Mouse (Mus musculus) neural tube, embryonic 11.5 days (tissue): ENCODE results near the gene 1600012H06Rik. TPM values are rescaled to one million over a fixed set of nuclear protein-coding genes. Genes with fewer than 3 reads are reported as not detected.
"Not testable (repeated sequence)": the region's sequence is repeated elsewhere in the genome, so short reads cannot be mapped to it uniquely, and the experiment has no call there.

Experiments
- ATAC-seq: fragments of 200-750 bp; cut with Nextera tagmentation; 2 replicates; pipeline ENCODE4 v1.8.0; 2017; ENCODE audit warnings: moderate number of reproducible peaks, mild to moderate bottlenecking, moderate TSS enrichment, moderate library complexity; ENCODE audit not compliant: insufficient read depth, low FRiP score, low TSS enrichment
- DNase-seq: peaks from one replicate; pipeline ENCODE4 v3.0.0-alpha.2; 2015; ENCODE audit warnings: low spot score
- H3K27ac ChIP-seq: fragments of 300-500 bp; sonication (generic); 2 replicates; pipeline ENCODE4 v1.5.1; 2014; ENCODE audit warnings: low read depth, mild to moderate bottlenecking, low read length
- H3K27me3 ChIP-seq: fragments of 300-500 bp; sonication (generic); 2 replicates; pipeline ENCODE4 v1.6.1; 2014; ENCODE audit warnings: mild to moderate bottlenecking, low read length, mixed read lengths; ENCODE audit not compliant: control insufficient read depth, insufficient read depth
- H3K36me3 ChIP-seq: fragments of 300-500 bp; sonication (generic); 2 replicates; pipeline ENCODE4 v1.6.1; 2014; ENCODE audit warnings: mild to moderate bottlenecking, low read length, moderate library complexity, mixed read lengths; ENCODE audit not compliant: control insufficient read depth, insufficient read depth
- H3K4me1 ChIP-seq: fragments of 300-500 bp; sonication (generic); 2 replicates; pipeline ENCODE4 v1.6.1; 2014; ENCODE audit warnings: low read length, mixed read lengths; ENCODE audit not compliant: control insufficient read depth, insufficient read depth
- H3K4me2 ChIP-seq: fragments of 300-500 bp; sonication (generic); 2 replicates; pipeline ENCODE4 v1.6.1; 2014; ENCODE audit warnings: low read depth, mild to moderate bottlenecking, moderate library complexity
- H3K4me3 ChIP-seq: fragments of 300-500 bp; sonication (generic); 2 replicates; pipeline ENCODE4 v1.5.1; 2014; ENCODE audit warnings: low read depth, low read length
- H3K9ac ChIP-seq: fragments of 300-500 bp; sonication (generic); 2 replicates; pipeline ENCODE4 v1.6.1; 2014; ENCODE audit warnings: mild to moderate bottlenecking, low read length
- H3K9me3 ChIP-seq: fragments of 300-500 bp; sonication (generic); 2 replicates; pipeline ENCODE4 v1.6.1; 2016; ENCODE audit warnings: low read length; ENCODE audit not compliant: control insufficient read depth
- WGBS: fragments of 180-500 bp; shearing (Covaris S2); extraction: QIAGEN DNeasy Blood & Tissue Kit; methylation state at CpG from one replicate; pipeline ENCODE4 v1.1.7; 2014; 5-methylcytosine and 5-hydroxymethylcytosine counted together
- polyA plus RNA-seq: library from polyadenylated mRNA; unstranded; fragments of >200 nt; fragmentation: Nextera tagmentation; extraction: Ambion mirVana; gene quantifications from 2 replicates; pipeline ENCODE4 v1.2.1, GENCODE M21; 2014

Gene 1600012H06Rik
- polyA plus RNA-seq, result 31.6 and 36.2 TPM in 2 replicates

DNA sequence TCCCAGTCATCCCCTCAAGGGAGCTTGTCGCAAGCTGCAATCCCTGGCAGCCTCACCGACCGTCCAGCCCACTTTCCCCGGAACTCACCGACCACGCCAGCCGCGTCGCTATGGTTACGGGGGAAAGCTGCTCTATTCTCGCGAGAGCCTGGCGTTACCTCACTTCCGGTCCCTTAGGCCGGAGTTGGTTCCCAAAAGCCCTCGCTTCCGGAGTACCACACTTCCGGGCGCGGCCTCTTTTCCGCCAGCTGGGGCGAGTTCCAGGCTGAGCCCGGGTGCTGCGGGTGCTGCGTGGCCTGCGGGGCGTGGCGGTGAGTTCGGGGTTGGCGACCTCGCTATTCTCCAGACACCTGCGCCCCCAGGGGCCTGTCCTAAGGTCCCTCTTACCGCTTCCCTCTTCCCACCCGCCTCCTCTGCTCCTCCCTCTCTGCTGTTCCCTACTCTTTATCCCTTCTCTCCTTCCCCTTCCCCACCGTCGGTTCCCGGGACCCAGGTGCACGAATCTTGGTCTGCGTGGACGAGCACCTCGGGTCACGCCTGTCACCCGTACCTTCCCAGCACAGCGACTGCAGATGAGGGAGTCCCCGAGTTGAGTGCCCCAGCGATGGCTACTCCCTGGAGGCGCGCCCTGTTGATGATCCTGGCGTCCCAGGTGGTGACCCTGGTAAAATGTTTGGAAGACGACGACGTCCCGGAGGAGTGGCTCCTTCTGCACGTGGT, at the start of gene 1600012H06Rik, which contains the start of gene Wdr27:
Gene 1600012H06Rik, plus strand, starts transcription at position 176 of the 720 bp plus-strand sequence.
Gene Wdr27, minus strand, starts transcription at position 150 of the 720 bp plus-strand sequence.
- peak; percentile 99 for DNase-seq
- H3K9ac ChIP-seq, result peak within 1 kb of the TSS; percentile 76
- H3K9me3 ChIP-seq, result no peaks in the 10 kb centered on the region
- WGBS, result under 1% methylated on average over 54 of the region's 54 CpGs
- H3K4me3 ChIP-seq, result peak within 1 kb of the TSS; percentile 73
- H3K4me2 ChIP-seq, result peak within 1 kb of the TSS; percentile 73
- H3K27me3 ChIP-seq, result no peaks in the 10 kb centered on the region
- peaks cover 5% of the 10 kb centered on the region for H3K4me1 ChIP-seq
- H3K27ac ChIP-seq, result 0 out of 2 replicates have a peak within 1 kb of the TSS, but pooled peaks have one; percentile 31
- peak; percentile 99 for ATAC-seq
- H3K36me3 ChIP-seq, result no peaks in the 10 kb centered on the region

DNA sequence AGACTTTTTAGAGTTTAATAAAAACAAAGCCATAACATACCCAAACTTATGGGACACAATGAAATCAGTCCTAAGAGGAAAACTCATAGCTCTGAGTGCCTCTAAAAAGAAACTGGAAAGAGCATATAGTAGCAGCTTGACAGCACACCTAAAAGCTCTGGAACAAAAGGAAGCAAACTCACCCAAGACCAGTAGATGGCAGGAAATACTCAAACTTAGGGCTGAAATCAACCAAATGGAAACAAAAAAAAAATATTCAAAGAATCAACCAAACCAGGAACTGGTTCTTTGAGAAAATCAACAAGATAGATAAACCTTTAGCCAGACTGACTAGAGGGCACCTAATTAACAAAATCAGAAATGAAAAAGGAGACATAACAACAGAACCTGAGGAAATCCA, 47.9 kb upstream of the 1600012H06Rik start:
- H3K27me3 ChIP-seq, H3K4me3 ChIP-seq, H3K36me3 ChIP-seq, H3K4me1 ChIP-seq, H3K4me2 ChIP-seq, ATAC-seq, DNase-seq, H3K27ac ChIP-seq, H3K9me3 ChIP-seq, H3K9ac ChIP-seq: not testable (repeated sequence)

DNA sequence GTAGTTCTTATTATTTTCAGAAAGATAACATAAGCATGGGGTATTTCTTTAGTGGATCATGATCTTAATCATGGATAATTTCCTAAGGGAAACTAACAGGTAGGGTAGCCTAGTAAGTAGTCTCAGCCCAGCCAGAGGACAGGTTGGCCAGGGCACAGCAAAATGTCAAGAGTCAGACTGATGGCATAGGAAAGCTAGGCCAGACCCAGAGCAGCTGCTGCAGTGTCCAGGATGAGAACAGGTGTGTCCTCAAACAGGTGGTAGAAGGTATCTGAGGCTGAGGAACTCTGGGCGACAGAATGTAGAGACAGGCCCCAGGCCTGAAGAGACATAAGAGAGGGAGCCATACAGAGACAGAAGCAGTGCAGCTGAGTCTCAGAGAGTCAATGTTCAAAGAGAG, 44.0 kb upstream of the 1600012H06Rik start:
- H3K9me3 ChIP-seq, result no peaks in the 10 kb centered on the region
- DNase-seq (no peak), ATAC-seq (no peak)
- H3K36me3 ChIP-seq, result no peaks in the 10 kb centered on the region
- H3K27me3 ChIP-seq, result no peaks in the 10 kb centered on the region
- 85% methylated on average over 1 of the region's 1 CpGs for WGBS
- no peak overlapping the region for H3K4me2 ChIP-seq
- H3K9ac ChIP-seq, result no peak overlapping the region
- H3K4me3 ChIP-seq, result no peak overlapping the region
- H3K27ac ChIP-seq, result no peak overlapping the region
- no peaks in the 10 kb centered on the region for H3K4me1 ChIP-seq

DNA sequence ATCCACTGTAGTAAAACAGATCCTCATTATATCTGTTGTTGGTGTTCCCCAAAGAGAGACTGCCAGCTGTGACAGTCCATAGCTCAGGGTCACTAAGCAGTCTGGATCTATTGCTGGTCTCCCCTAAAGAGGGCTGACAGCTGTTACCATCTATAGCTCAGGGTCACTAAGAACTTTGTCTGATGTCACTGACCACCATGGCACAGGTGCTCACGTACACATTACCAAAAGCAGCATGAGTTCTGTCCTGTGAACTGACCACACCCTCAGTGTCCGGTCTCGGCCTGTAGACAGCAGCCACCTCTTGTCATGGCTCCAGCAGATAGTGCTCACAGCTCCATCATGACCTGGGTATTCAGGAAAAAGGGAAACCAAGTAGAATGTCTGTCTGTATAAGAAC, 39.8 kb upstream of the 1600012H06Rik start:
- no peak for DNase-seq
- Histone ChIP-seq H3K9ac (no peak overlapping the region), H3K27ac (no peak overlapping the region), H3K36me3 (no peaks in the 10 kb centered on the region), H3K9me3 (no peaks in the 10 kb centered on the region), H3K4me1 (no peaks in the 10 kb centered on the region), H3K27me3 (no peaks in the 10 kb centered on the region), H3K4me2 (no peak overlapping the region), H3K4me3 (no peak overlapping the region)
- 76% methylated on average over 3 of the region's 3 CpGs for WGBS
- no peak for ATAC-seq

DNA sequence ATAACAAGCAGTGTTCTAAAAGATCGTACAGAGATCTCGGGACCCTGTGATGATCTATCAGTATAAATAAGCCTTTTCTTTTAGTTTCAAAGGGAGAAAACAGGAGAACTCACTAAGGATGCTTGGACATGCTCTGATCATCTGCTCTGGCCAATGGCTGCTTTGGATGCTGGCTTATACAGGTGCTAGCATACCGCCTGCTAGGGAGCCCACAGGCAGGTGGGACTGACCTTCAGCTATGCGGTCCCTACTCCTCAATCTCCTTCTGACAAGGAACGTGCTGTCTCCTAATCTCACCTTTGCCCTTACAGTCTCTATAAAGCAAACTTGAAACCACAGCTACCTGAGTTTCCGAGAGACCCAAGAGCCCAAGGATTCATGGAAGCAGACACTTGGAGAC, 38.8 kb upstream of the 1600012H06Rik start:
- H3K4me2 ChIP-seq, result no peak overlapping the region
- no peaks in the 10 kb centered on the region for H3K9me3 ChIP-seq
- H3K9ac ChIP-seq, result no peak overlapping the region
- H3K36me3 ChIP-seq, result no peaks in the 10 kb centered on the region
- no peak overlapping the region for H3K27ac ChIP-seq
- H3K27me3 ChIP-seq, result no peaks in the 10 kb centered on the region
- H3K4me1 ChIP-seq, result no peaks in the 10 kb centered on the region
- DNase-seq, result no peak
- no peak for ATAC-seq
- H3K4me3 ChIP-seq, result no peak overlapping the region
- WGBS, result 92% methylated on average over 6 of the region's 6 CpGs

DNA sequence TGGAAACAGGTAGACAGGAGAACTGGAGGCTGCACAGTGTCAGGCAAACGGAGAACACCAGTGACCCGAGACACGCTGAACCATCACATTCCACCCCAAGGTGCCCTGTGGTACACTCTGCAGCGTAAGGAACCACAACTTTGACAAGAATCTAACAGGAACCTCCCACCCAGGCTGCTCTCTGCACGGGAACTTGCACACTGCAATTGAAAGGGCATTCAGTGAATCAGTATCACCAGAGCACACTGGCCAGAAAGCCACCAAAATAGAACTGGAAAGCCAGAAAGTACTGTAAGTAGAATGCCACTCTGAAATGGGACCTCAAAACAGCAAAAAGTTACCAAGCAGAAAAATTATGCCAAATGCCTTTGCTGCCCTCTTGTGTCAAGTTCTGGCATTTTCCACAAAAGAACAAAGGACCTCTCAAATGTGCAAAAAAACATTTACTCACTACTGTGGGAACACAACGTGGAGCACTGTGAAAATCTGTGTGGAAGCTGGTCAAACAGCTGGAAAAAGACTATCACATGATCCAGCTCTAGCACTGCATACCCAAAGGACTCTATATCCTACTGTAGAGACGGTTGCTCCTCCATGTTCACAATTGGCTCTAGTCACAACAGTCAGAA, 38.2 kb upstream of the 1600012H06Rik start:
- DNase-seq, result peak; percentile 65
- Histone ChIP-seq H3K9me3 (no peaks in the 10 kb centered on the region), H3K4me2 (no peak overlapping the region), H3K27ac (no peak overlapping the region), H3K4me1 (no peaks in the 10 kb centered on the region), H3K9ac (no peak overlapping the region), H3K4me3 (no peak overlapping the region), H3K27me3 (no peaks in the 10 kb centered on the region), H3K36me3 (no peaks in the 10 kb centered on the region)
- ATAC-seq, result peak; percentile 60
- 55% methylated on average over 7 of the region's 7 CpGs for WGBS

DNA sequence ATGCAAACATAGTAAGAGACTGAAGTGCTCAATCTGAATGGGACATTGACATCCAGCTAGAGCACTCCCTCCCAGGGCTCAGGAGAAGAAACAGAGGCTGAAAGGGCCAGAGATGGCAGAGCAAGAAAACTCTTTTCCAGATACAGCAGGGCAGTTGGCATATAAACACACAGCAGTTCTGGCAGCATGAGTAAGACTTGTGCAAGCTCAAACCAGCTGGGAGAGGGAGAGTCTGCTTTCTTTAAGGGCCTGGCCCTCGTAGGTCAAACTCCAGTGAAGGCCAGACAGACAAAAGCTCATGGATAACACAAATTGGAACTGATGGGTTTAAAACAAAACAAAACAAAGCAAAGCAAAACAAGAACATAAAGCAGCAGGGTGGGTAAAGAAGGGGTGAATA, 36.4 kb upstream of the 1600012H06Rik start:
- H3K27me3 ChIP-seq, result no peaks in the 10 kb centered on the region
- no peaks in the 10 kb centered on the region for H3K4me1 ChIP-seq
- WGBS, result 49% methylated on average over 1 of the region's 1 CpGs
- no peaks in the 10 kb centered on the region for H3K9me3 ChIP-seq
- H3K4me2 ChIP-seq, result no peak overlapping the region
- H3K27ac ChIP-seq, result no peak overlapping the region
- no peaks in the 10 kb centered on the region for H3K36me3 ChIP-seq
- no peak overlapping the region for H3K9ac ChIP-seq
- no peak for ATAC-seq
- H3K4me3 ChIP-seq, result no peak overlapping the region
- DNase-seq, result no peak

DNA sequence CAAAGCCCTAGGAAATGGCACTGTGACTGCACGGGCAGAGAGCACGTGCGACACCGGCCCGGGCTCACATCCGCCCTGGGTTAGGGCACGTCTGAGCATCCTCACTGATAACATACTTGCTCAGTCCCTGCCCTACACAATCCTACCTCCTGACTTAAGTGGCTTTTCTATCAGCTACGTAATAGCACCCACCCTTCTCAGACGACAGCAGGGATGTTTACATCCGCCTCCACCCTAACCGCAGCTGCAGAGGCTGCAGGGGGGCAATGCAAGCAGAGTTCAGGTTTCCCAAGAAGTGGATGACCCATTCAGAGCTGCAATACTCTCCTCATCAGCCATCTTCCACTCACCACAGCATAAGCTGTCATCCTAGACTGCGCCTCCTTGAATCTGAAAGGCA, 35.8 kb upstream of the 1600012H06Rik start:
- 78% methylated on average over 12 of the region's 12 CpGs for WGBS
- no peak overlapping the region for H3K27ac ChIP-seq
- no peak overlapping the region for H3K4me2 ChIP-seq
- no peaks in the 10 kb centered on the region for H3K27me3 ChIP-seq
- H3K9me3 ChIP-seq, result no peaks in the 10 kb centered on the region
- ATAC-seq (no peak), DNase-seq (no peak)
- H3K9ac ChIP-seq, result no peak overlapping the region
- no peaks in the 10 kb centered on the region for H3K4me1 ChIP-seq
- no peak overlapping the region for H3K4me3 ChIP-seq
- no peaks in the 10 kb centered on the region for H3K36me3 ChIP-seq

DNA sequence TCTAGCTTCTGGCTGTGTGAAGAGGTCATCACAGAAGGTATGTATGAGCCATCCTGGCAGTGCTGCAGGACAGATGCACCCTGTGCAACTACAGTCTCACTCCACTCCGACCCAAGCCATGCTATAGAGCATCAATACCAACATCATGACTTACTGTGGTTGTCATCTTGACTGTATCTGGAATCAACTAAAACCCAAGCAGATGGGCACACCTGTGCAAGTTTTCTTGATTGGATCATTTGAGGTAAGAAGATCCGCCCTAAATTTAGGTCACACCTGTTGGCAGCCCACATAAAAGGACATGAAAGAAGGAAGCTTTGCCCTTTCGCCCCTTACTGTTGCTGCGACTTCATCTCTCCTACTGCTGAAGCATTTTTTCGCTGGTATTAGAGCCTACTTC, 33.7 kb upstream of the 1600012H06Rik start:
- Histone ChIP-seq H3K4me1 (no peaks in the 10 kb centered on the region), H3K4me3 (no peak overlapping the region), H3K4me2 (no peak overlapping the region), H3K36me3 (no peaks in the 10 kb centered on the region), H3K9me3 (no peaks in the 10 kb centered on the region), H3K27ac (no peak overlapping the region), H3K27me3 (no peaks in the 10 kb centered on the region), H3K9ac (no peak overlapping the region)
- DNase-seq, result no peak
- ATAC-seq, result no peak
- 87% methylated on average over 5 of the region's 5 CpGs for WGBS
